Mouse (Mus musculus) cerebellum, postnatal 25 days (tissue): Measurements from ENCODE around the gene Ankub1.

Experiments
- DNase-seq, 2 experiments: peaks; one replicate each; pipeline ENCODE4 v3.0.0; 2021; ENCODE audit warnings: mixed read lengths in 2 of 2

The Ankub1 gene

DNA sequence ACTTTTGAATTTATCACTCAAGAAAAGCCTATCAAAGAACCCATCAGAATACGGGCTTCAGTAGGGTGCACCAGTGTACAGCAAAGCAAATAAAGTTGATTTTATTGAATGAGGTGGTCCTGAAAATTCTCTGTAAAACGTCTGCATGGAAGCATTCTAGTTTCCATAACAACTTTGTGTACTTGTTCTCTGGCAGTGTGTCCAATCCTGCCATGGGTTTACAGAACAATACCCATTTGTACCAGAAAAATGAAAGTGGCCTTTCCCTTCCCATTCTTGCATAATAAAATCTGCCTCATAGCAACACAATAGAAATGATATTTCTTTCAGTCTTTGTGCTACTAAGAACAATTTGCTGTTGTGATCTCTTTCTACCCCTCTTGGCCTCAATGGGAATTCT, at the start of gene Ankub1:
Gene Ankub1, minus strand, starts transcription at position 81 of the 400 bp plus-strand sequence.
- DNase-seq = no peak

DNA sequence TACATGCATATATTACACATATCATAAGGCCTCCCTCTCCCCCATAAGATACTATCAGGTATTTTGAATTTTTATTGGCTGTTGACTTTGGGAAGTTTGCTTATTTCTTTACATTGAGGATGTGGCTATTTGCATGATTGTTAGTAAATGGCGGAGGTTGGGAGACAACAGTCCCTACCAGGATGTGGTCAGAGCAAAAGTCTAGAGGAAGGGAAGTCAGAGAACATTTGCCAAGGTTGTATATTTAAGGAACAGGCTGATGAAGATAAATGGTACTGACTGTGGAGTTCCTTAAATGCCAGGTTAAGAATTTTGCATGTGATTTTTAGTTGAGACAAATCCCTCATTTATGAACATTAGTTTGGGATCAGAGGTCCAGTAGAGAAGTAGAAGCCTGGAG, 47.2 kb upstream of the Ankub1 start:
- no peak for DNase-seq

DNA sequence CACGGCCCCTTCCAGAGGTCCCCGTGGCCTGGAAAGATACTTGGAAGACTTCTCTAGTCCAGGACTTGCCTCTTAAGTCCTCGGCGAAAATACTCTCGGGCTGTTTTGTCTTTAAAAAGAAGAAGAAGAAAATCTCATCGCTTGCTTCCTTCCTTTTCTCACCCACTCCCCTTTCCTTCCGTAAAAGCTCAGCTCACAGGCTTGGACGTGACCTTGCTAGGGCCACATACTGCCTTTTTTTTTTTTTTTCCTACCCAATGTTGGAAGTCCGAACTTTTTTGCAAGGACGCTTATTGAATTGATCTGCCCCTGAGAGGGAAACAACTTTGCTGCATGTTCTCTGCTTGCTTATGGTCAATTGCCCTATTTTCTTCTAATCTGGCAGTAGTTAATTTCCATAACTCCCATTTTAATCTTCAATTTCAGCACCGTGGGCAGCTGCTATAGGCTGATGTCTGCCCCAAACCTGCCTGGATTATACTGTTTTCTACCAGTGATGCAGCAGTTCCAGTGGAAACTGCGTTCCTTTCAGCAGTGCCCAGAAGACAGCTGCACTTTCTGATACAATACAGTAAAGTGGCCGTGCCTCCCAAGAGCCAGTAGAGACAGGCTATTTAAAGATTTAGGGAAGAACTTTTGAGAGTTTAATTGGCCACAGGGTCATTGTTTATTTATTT, 44.0 kb upstream of the Ankub1 start:
- DNase-seq = no peak

DNA sequence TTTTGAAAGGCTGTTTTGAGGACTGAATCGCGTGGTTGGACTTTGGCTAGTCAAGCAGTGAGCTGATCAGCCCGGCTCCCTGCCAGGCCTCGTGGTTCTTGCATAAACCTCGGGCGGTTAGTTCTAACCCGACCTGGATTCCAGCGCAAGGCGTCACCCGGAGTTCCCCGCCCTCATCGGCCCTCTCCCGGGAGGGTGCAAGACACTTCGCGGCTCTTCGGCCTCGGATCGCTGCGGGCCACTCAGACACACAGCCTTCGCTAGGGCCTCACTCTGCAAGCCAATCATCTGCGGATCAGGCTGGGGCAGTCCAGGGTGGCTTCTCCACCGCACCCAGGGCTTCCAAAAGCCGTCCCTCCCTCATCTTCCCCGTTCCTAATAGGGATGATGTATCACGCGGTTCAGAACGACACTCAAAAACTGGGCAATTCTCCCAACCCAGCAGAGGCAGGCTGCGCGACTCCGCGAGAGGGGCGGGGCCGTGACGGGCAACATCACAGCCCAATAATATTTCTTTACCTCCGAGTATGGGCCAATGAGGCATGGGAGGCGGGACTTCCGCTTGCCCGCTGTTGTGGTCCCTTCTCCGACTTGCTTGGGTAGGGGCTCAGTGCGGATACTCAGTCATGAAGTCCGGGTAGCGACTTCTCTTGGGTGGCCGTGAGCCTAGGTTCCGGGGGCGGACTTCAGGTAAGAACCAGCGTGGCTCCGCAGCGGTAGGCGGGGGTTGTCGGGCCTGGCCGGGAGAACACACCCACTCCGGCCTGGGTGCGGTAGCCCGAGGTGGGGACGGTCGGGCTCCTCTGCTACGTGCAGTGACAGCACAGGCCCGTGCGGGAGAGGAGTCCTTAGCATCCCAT, 43.1 kb upstream of the Ankub1 start, which contains the start of gene Rnf13:
Gene Rnf13, plus strand, starts transcription at position 552 of the 860 bp plus-strand sequence.
- peak; percentile 98 for DNase-seq

DNA sequence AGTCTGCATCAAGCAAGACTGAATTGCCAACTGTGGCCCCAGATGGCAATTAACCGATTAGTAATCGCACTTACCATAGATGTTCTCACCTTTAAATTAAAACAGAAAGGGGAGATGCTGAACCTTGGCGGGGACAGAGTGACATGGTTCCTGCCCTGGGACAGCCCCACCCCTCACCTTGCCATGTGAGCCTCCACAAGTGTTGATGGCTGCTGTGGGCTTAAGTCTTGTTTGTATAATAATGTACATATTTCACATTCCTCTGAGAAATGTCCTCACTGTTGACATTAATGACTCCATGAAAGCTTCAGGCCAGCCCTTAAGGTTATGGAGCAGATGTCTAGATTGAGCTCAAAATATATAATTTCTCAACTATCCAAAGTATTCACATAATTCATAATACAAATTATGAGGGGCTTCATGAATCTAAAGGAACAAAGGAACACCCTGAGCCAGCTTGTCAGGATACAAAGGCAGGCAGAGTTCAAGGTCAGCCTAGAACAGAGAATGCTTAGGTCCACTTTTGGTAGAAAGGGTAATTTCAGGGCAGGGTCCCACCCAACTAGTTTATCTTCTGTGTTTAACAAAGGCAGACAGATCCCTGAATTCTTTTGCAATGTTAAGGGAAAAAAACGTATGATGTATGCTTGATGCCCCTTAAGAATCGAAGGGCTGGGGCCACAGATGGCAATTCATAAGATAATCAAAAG, 39.8 kb upstream of the Ankub1 start:
- DNase-seq = no peak

DNA sequence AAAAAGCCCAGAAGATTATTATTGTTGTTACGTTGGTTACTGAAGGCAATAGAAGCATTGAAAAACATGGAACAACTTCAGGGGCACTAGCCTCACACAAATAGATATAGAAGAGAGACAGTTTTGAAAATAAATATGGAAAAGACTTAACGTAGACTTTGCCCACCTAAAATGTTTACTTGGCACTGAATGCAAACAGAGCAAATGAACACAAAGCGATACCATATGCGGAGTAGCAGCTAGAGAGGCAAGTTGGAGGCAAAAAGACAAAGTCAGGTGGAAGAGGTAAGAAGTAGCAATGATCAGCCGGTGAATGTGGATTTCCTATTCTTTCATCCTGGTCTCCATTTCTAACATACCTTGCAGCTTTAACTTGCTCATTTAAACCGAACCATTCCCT, 21.6 kb upstream of the Ankub1 start:
- no peak for DNase-seq

DNA sequence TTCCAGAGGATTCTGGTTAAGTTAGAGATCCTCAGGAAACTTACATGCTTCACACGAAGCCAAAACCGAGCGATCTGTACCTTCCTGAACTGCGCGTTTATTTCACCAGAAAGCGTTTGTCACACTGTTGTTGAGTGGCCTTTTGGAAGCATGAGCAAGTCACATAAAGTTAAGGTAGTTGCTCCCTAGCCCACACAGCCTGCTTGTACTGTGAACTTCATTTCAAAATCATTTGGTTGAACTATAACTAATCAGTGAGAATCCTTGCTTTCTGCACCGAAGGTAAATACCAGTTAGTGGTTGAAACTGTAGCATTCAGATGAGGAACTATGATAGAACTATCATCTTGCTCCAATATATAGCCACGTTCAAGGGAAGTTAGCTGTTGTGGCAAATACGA, 4.2 kb upstream of the Ankub1 start:
- no peak for DNase-seq

DNA sequence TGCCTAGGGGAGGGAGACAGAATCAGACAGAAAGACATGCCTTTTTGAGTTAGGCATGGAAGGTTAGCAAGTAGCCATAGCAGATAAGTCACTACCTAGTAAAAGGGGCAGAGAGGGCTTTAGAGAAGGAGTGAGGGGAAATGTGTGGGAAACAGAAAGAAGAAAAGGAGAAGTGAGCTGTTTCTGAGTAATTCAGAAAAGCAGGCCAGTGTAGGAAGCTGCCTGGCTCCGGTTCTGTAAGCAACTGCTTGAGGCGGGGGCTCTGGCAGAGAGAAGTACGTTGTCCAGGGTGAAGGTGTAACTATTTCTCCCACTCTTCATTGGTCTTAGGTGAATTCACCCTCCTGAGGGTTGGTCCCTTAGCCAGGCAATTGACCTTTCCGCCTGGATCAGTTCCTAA, 3.6 kb upstream of the Ankub1 start:
- DNase-seq = no peak

DNA sequence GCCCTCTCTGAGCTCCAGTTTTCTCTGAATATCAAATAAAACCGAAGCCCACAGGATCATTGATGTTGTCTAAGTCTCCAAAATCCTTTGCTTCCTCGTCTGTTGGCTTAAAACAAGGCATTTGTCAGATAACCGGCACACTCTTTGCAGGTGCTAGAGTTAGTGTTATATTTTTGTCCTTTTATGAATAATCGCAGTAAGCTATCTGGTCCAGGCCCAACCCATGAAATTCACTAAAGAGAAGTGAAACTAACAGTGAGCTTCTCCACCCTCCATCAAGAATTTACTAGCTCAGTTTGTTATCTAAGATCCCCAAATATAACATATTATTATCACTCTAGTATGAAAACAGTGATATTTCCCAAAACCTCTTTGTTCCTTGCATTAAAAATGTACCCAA, 827 bp downstream of the Ankub1 start:
- DNase-seq = no peak

DNA sequence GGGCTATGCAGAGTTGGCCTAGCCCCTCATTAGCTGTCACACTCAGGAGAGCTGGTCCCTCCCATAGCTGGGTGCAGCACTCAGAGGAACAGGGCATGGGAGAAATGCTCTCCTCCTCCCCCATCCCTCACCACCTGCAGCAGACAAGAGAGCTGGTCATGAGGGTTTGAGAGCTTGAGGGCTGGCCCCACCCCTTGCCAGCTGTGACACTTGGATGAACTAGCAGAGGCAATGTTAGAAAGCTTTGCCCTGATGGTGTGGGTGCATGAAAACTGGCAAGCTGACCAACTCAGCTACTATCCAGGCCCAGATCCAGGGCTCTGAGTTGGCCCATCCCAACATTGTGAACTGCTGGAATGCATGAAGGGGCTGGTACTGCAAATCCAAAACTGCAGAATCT, 14.8 kb downstream of the Ankub1 start:
- no peak for DNase-seq

DNA sequence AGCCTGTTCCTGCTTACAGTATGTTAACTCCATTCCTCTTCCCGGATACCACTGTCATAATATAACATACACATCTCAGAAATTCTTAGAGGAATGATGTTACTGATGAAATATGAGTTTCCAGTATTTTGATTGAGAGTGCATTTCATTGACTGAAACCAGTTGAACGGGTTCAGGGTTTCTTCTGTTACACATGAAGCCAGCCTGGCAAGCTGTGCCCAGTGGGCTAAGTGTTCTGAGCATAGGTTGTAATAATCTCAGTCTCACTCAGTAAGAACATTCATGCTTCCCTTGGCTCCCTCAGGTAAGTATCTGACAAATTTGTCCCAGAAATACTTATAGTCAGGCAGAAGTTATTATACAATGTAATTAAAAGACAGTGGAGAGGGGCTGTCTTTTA, 18.5 kb downstream of the Ankub1 start:
- DNase-seq = no peak

DNA sequence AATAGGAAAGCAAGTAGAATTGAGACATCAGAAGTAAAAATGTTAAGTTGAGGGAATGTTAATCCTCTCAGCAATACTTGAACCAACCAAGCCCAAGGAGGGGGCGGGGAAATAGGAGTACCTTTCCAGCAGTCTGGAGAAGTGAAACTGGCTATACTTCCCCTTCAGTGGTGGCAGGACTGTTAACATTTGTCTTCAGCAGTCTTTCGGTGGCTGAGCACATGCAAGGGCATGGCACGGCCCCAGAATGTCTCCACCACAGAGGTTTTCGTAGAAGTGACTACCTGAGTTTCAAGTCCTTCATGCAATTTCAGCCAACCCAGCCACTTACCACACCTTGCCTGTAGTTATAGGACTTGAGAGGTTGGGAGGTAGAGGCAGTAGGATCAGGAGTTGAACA, 19.0 kb downstream of the Ankub1 start:
- DNase-seq = no peak

DNA sequence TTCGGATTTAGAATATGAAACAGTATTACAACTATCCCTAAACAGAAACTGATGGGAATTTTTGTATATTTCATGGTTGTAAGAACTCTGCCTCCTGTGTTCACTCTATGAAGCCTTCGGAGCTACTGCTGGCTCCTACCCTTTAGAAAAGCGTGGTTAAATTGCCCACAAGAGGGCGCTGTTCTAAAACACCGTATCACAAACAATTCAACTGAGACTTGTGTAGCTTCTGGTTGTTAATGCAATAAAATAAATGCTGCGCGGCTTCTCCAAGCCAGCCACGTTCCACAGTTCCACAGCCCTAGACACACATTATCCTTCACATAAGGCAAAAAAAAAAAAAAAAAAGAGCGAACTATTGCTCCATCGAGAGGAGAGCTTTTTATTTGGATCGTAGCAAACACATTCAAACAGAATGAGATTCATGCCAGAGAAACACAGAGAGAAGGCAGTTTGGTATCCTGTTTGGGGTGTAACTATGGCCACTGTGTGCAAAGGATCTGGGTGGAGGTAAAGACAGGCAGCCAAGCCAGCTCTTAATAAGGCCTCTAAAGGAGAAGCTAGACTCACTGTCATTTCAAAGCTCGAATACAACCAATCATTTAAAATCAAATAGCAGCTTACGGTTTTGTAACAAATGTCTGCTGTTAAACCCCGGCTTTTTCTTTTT, 25.4 kb downstream of the Ankub1 start:
- peak; percentile 58 to 82 for DNase-seq

DNA sequence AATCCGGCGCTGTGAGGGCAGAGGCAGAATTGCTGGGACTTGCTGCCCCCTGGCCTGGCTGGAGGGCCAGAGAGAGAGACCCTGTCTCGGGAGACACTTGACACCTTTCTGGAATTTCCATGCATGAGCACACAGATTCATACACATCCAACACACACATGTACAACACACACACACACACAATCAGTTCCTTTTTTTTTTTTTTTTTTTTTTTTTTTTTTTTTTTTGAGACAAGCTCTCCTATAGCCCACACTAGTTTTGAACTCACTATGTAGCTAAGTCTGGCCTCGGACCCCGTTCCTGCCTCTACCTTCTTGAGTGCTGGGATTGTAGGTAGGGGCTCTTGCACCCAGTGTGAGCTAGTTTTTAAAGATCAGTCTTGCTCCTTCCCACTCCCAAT, 26.7 kb downstream of the Ankub1 start:
- no peak for DNase-seq

DNA sequence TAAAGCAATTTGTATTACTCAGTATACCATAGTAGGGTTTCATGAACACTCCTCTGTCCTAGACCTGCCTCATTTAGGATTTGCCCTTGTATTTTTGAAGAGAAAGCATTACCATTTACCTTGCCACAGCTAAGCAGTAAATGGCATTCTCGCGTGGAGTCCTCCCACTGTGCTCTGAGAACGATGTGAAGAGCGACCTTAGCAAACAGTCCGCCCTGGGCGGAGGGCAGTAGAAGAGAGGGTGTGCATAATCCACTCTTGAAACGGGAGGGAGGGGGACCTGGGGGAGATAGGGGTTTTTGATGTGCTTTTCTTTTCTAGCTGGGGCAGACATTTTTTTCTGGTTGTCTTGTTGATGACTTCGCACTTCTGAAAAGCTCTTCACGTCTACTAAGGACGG, 27.9 kb downstream of the Ankub1 start:
- DNase-seq = no peak

DNA sequence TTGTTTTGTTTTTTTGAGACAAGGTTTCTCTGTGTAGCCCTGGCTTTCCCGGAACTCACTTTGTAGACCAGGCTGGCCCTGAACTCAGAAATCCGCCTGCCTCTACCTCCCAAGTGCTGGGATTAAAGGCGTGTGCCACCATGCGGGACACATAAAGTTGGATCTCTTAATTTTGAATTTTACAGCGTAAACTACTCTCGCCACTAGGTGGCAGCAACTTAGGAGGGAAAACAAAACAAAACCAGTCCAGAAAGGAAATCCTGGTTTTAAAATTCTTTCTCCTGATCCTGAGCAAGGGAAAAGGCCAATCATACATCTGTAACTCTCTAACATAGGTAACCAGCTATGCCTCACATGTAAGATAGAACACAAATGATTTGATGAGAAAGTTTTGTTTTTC, 28.9 kb downstream of the Ankub1 start:
- peak; percentile 22 to 53 for DNase-seq

DNA sequence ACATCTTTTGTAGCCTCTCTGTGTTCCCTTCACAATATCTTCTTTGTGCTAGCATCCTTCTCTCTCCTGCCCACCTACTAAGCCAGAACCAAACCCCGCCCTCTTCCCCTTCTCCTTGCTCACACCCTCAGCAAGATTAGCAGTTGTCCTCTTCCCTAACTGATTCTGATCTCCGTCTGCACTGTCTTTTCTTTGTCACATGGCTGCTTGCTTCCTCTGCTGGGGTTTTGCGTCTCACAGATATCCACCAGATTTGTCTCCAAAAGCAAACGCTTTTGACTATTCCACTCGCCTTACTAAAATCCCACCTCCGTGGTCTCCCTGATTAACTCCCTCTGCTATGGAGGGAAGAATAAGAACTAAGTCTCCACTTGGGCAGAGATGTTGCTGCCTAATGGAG, 34.0 kb downstream of the Ankub1 start:
- DNase-seq = no peak

DNA sequence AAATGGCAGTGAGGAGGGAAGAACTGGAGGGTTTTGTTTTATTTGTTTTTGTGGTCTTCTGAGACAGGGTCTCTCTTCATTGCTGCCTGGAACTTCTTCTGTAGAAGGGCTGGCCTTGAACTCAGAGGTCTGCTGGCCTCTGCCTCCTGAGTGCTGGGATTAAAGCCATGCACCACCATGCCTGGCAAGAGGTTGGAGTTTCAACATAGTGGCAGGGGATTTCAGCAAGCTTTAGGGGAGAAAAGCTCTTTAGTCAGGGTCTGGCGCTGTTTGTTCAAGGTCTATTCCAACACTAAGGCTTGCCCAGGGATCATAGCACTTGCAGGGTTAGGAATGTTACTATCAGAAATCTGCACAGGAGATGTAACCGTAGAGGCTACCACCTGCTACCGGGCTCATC, 39.0 kb downstream of the Ankub1 start:
- no peak for DNase-seq

DNA sequence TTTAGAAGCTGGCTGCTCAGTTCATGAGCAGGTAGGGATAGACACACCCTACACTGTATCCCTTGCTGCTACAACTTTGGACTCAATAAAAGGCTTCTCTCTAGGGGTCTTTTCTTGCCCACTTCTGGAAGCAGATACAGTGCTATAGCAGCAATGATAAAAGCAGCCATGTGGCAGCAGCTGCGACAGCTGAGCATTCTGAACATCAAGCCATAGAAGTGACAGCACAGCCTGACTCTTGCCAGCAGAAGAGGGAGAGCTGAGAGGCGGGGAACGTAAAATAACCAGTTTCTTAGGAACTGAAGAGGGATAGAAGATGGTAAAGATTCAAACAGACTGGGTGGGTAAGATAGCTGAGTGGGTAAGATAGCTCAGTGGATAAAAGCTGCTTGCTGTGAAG, 40.1 kb downstream of the Ankub1 start:
- no peak for DNase-seq

DNA sequence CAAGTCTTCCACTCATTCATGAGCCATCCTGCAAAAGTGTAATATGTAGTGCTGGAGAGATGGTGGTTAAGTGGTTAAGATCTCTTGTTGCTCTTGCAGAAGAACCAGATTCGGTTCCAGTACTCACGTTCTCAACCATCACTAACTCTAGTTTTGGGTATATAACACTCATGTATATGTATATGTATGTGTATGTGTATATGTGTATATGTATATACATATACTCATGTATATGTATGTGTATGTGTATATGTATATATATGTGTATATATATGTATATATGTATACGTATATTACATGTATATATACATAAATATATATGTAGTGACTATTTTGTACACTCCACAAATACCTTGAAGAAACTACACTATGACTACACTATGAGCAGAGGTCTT, 40.7 kb downstream of the Ankub1 start:
- DNase-seq = no peak

DNA sequence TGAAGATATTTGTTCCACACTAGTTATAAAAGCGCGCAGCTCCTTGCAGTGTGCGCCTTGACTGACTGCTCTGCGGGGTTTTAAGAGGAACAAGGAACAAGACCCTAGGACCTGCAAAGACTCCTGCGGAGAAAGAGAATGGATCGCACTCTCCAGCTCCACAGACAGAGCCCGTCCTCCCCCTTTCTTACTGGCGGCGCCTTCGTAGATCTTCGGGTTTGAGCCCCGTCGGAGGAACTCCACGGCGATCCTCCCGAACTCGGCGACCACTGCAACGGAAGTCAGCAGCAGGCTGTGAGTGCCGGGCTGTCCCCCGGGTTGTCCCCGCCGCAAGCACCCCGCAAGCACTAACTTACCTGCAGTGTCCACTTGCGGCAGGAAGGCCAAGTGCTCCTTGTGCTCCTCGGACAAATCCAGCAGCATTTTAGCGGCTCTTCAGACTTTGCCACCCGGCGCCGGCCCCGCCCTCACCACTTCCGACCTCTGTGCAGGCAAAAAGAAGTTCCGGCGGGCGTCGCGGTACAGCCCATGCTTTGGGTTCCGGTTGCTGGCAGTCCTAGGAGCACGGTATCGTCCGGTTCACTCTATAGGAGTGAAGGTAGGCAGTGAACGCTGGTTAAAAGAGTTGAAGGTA, 41.3 kb downstream of the Ankub1 start, which contains the start of gene Commd2:
Gene Commd2, minus strand, starts transcription at position 485 of the 634 bp plus-strand sequence.
- DNase-seq = peak; percentile 94 to 96

DNA sequence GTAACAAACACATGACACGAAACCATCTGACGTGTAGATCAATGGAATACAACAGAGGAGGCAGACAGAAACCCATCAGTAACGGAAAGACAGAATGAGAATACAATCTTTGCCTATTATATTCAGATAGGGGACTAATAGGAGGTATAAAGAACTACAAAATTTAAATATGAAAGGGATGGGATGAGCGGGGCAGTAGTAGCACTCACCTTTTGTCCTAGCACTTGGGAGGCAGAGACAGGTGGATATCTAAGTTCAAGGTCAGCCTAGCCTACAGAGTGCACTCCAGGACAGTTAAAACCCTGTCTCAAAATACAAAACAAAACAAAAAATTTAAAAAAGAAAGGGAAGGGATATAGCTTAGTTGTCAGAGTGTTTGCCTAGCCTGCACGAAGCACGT, 49.4 kb downstream of the Ankub1 start:
- DNase-seq = no peak

DNA sequence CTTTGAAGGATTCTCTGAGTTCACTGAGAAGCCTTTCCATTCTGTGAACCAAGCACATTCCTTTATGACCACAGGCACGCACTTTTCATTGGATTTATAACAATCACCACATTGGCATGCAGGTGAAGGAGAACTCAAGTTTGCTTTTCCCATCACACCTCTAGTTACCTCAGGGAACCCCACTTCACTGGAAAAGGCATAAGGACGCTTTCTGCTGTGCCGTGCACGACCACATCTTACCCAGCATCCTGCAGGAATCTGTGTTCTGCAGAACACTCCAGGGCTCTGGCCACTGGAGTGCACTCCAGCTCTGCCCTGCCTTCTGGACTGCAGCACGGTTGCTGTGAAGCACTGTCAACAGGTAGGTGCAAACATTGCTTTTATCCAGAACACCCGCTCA, 55.0 kb downstream of the Ankub1 start:
- no peak for DNase-seq
